ENCODE assay signal across 11 mouse cellular contexts in the genomic region with DNA sequence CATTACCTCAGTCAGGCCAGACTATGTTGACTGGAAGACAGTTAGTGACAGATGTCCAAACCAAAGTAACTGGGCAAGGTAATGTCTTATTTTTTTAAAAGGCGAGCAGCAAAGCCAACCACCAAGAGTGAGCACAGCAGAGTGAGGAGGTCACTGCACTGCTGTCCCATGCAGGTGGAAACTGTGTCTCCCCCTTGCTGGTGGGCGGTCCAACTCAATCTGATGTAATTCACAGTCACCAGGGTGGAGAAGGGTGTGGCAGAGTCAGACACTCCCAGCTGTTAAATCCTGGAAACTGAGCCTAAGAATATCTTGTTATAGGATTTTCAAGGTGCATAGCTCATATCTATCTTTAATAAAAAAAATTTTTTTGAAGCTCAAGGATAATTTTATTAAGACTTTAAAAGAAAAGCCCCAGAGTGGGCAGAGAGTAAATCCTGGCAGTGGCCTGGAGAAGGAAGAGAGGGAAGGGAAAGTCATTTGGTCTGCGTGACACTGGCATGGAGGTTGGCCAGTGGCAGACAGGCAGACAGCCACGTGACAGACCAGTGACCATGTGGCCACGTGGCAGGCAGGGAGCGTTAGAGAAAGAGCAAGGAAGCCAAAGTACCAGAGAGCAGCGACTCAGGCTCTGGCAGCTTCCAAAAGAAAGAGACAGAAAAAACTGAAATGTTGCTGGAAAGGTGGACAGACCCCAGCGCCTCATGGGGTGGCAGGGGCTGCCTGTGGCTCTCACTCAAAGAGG. TPM values are rescaled to one million over a fixed set of nuclear protein-coding genes. Genes with fewer than 3 reads are reported as not detected.
DNase-seq lines count a peak whose midpoint lies in the region; ATAC-seq lines count a peak whose summit lies in the region.
"Had no signal": no experiment of that assay in that cellular context is flagged by ENCODE, and none has a peak within 500 bp of the region (broad histone marks: within the 10 kb centered on the region; RNA-seq: fewer than 3 reads in every experiment).

No protein-coding gene starts in this region.

- no peak overlapping the region for H3K4me3 ChIP-seq in kidney, embryonic 15.5 days (replicated peaks)
- H3K4me3 ChIP-seq: heart, embryonic 13.5 days; left cerebral cortex, adult 2 months had no signal

- H3K4me2 ChIP-seq in kidney, embryonic 15.5 days = no peak overlapping the region
- H3K4me2 ChIP-seq: heart, embryonic 13.5 days had no signal

- H3K36me3 ChIP-seq in kidney, embryonic 15.5 days = no peaks in the 10 kb centered on the region
- H3K36me3 ChIP-seq: G1E; heart, embryonic 13.5 days had no signal

- H3K27ac ChIP-seq in kidney, embryonic 15.5 days = no peak overlapping the region
- H3K27ac ChIP-seq: heart, embryonic 13.5 days; left cerebral cortex, adult 2 months had no signal

- ATAC-seq in kidney, embryonic 15.5 days (replicated peaks; ENCODE audit: low FRiP score) = no peak

- no peaks in the 10 kb centered on the region; the same call in 1 of the 2 replicates for H3K9me3 ChIP-seq in kidney, embryonic 15.5 days (replicated peaks)
- H3K9me3 ChIP-seq: G1E; heart, embryonic 13.5 days had no signal

- 74% methylated on average over 8 of the region's 8 CpGs for WGBS in kidney, embryonic 15.5 days
- WGBS in large intestine, adult 2 months = 36% methylated on average over 8 of the region's 8 CpGs

- H3K9ac ChIP-seq in kidney, embryonic 15.5 days = no peak overlapping the region
- H3K9ac ChIP-seq: heart, embryonic 13.5 days had no signal

- peak; percentile 78 for DNase-seq in kidney, adult 11 months
- peak; percentile 68 for DNase-seq in MN1 (ENCODE audit: low spot score)
- peak; percentile 41 to 54 for DNase-seq in cerebellum, postnatal 36 days
- peak; percentile 53 for DNase-seq in large intestine, adult 2 months (ENCODE audit: low read depth, low spot score)
- no peak for DNase-seq in thymus, postnatal 0 days (ENCODE audit: low spot score)
- no peak for DNase-seq in ovary, postnatal 36 days (ENCODE audit: low spot score)
- DNase-seq in urinary bladder, postnatal 4 days (ENCODE audit: low spot score in 2 of 2) = no peak

- no peaks in the 10 kb centered on the region for H3K27me3 ChIP-seq in kidney, embryonic 15.5 days
- H3K27me3 ChIP-seq: heart, embryonic 13.5 days had no signal

- no peaks in the 10 kb centered on the region for H3K4me1 ChIP-seq in kidney, embryonic 15.5 days
- H3K4me1 ChIP-seq: heart, embryonic 13.5 days had no signal

RNA-seq across cellular contexts. Expression of gene Cd27, which starts 19.6 kb away (rescaled TPM):
- polyA plus RNA-seq in kidney, embryonic 15.5 days (2015; fragmentation: Nextera tagmentation; extraction: Ambion mirVana) = 1.8 and 2.8 TPM in 2 replicates
- 4.5 and 5.3 TPM in 2 replicates for polyA plus RNA-seq in large intestine, adult 2 months (2012; rRNA removed)
- 175 and 252 TPM in 2 replicates for polyA plus RNA-seq in thymus, postnatal 0 days (2015; fragmentation: Nextera tagmentation; extraction: Ambion mirVana)
- polyA plus RNA-seq: G1E had no signal

RNA-seq across cellular contexts. Expression of gene Tapbpl, which starts 24.7 kb away (rescaled TPM):
- 5.4 and 6.1 TPM in 2 replicates for polyA plus RNA-seq in kidney, embryonic 15.5 days (2015; fragmentation: Nextera tagmentation; extraction: Ambion mirVana)
- polyA plus RNA-seq in large intestine, adult 2 months (2012; rRNA removed) = 58.9 and 64.5 TPM in 2 replicates
- 42.5 and 53.1 TPM in 2 replicates for polyA plus RNA-seq in thymus, postnatal 0 days (2015; fragmentation: Nextera tagmentation; extraction: Ambion mirVana)

RNA-seq across cellular contexts. Expression of gene Tuba3a, which starts 29.4 kb away (rescaled TPM):
- 0.19 and 0.24 TPM in 2 replicates for polyA plus RNA-seq in kidney, embryonic 15.5 days (2015; fragmentation: Nextera tagmentation; extraction: Ambion mirVana)
- polyA plus RNA-seq in large intestine, adult 2 months (2012; rRNA removed) = 0.05 and 0.14 TPM in 2 replicates
- polyA plus RNA-seq in thymus, postnatal 0 days (2015; fragmentation: Nextera tagmentation; extraction: Ambion mirVana) = 0.22 and 0.36 TPM in 2 replicates
- polyA plus RNA-seq: G1E had no signal

RNA-seq across cellular contexts. Expression of gene Vamp1, which starts 41.0 kb away (rescaled TPM):
- 6.5 and 6.7 TPM in 2 replicates for polyA plus RNA-seq in kidney, embryonic 15.5 days (2015; fragmentation: Nextera tagmentation; extraction: Ambion mirVana)
- polyA plus RNA-seq in large intestine, adult 2 months (2012; rRNA removed) = 13.6 and 15.0 TPM in 2 replicates
- polyA plus RNA-seq in thymus, postnatal 0 days (2015; fragmentation: Nextera tagmentation; extraction: Ambion mirVana) = 61.0 and 75.3 TPM in 2 replicates

RNA-seq across cellular contexts. Expression of gene Ltbr, which starts 57.3 kb away (rescaled TPM):
- polyA plus RNA-seq in kidney, embryonic 15.5 days (2015; fragmentation: Nextera tagmentation; extraction: Ambion mirVana) = 58.7 and 62.6 TPM in 2 replicates
- 123 and 136 TPM in 2 replicates for polyA plus RNA-seq in large intestine, adult 2 months (2012; rRNA removed)
- 29.6 and 30.9 TPM in 2 replicates for polyA plus RNA-seq in thymus, postnatal 0 days (2015; fragmentation: Nextera tagmentation; extraction: Ambion mirVana)
- polyA plus RNA-seq: G1E had no signal

Comparison
In these comparisons a context has a peak if more than half of its experiments do, and no peak if none do; other contexts are left out.
1. DNase-seq: peak in kidney, adult 11 months (single experiment), MN1 (single experiment), cerebellum, postnatal 36 days (2 of 2) and large intestine, adult 2 months (single experiment); none in thymus, postnatal 0 days (single experiment), ovary, postnatal 36 days (single experiment) and urinary bladder, postnatal 4 days (0 of 2).
2. RNA of gene Cd27, which starts 19.6 kb away (polyA plus RNA-seq): 175 to 252 TPM in thymus, postnatal 0 days; 4.5 to 5.3 TPM in large intestine, adult 2 months and 1.8 to 2.8 TPM in kidney, embryonic 15.5 days; every median in the first group is over 10 times any median in the second.